Mouse (Mus musculus) layer of hippocampus, adult 18-20 months (tissue): ENCODE results near the gene Cdh11. TPM values are rescaled to one million over a fixed set of nuclear protein-coding genes. Genes with fewer than 3 reads are reported as not detected.
A peak's percentile ranks its signal among the peaks of the same experiment; 100 is the strongest.

Source experiments
- DNase-seq, 2 experiments: peaks; one replicate each; pipeline ENCODE4 v3.0.0; 2022; ENCODE audit warnings: low spot score in 2 of 2
- long read RNA-seq: library from polyadenylated mRNA; stranded (forward); transcript quantifications from one replicate; pipeline ENCODE4 v2.0.0, GENCODE M21; 2021
- total RNA-seq, 2 experiments: library from RNA; stranded (reverse); gene quantifications; 2 replicates each; pipeline ENCODE4 v1.2.3; 2021

Gene Cdh11
- total RNA-seq: 10 to 100 TPM; 69.4 to 69.8 TPM
- long read RNA-seq, full-length matches to known transcripts: 22 of 47 reads
- long read RNA-seq, partial matches to known transcripts: 5 of 47 reads
- long read RNA-seq, other reads (novel, unspliced or antisense): 20 of 47 reads

DNA sequence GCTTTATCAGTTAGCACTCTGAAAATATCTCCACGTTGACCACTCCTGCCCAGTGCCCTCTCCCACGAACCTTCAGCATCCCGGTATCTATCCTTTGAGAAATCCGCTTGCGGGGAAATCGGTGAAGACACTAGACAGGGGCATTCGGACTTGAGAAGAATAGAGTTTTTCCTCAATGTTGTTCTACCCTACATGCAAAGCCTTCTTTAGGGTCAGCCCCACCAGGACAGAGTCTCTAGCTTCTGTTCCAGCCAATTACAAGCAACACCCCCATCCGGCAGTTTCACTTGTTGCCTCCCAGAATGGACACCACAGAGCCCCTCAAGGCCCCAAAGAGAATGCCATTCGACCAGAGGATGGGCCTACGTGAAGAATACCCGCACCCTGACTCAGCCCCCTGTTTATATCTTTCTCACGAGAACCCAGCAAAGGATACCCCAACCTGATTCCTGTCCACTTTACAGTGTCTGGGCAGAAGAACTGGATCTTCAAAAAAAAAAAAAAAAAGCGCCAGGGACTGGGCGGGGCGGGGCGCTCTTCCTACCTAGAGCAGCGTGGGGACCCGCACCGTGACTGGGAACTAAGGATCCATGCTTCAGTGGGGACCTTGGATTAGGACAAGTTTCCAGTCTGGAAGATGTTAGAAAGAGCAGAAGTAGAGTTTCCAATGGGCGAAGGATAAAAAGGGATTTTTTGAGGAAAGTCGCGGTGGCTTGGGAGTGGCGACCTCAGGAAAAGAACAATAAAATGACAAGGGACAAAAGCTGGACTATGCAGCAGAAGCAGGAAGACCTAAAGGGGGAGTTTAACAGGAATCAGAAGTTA, at the start of gene Cdh11:
Cdh11 (minus strand) TSS at position 51 of the 825 bp plus-strand sequence.
- DNase-seq: no peak

DNA sequence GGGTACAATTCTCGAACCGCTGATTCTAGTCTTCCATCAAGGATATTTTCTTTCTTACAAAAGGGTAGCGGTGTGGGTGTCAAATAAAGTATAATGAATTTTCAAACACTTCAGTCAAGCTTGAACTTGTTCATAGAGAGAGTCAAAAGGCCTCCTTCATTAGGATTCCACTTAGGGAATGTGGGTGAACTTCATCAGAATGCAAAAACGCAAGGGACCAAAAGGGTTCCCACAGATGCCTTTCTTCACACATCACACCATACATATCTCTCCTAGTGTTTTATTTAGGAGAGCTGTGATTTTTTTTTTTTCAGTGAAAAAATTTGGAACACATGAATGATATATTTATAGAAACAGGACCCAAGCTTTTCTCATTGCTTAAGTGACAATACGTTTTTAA, 28.5 kb upstream of the Cdh11 start:
- no peak for DNase-seq

DNA sequence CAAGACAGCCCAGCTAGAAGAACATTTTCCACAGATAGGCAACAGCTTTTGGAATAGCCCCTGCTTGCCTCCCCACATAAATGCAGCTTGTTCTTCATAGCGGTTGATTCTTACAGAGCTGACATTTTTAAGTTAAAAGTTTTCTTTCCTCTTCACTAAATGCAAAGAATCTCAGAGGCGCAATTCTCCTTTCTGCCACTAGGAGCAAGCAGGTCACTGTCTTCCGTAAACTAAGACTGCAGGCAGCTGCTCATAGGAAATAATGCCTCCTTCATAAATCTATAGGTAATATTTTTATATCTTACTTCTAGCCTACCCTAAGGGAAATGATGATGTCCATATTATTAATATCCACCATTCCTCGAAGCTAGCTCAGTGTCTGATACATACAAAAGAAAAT, 4.9 kb upstream of the Cdh11 start:
- DNase-seq: no peak

DNA sequence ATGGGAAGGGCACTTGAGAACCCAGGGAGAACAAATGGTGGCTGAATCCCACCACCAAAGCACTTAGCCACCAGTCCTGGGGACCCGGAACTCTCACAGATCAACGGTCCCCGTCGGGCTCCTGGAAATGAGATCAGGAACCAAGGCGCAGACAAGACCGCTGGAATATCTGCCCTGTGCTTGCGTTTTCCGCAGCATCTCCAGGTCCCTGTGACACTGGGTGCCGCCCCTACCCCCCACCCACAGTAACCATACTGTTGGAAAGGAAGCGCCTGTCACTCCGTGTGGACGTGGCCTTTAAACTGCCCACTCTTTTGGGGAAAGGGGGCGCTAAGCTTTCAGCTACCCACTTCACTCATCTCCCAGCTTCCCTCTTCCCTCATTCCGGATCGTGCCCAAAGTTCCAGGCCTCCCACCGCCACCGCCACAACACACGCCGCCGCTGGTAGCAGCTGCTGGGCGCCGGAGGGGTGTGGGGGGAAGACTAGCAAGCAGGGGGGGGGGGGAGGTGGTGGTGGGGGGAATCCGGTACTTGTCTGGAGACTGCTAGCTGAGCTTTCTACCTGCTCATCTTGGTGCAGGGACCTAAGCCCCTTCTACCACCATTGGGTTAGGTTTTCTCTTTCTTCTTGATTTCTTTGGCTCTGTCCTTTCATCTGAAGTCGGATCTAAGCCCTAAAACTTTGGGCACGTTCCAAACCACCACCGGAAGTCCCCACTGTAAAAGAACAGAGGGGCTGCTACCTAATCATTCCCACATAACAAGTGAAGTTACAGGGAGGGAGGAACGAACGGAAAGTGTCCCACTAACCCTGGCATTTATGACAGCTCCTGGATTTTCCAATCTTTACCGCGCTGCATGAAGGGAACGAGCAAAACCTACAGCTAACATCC, 1.3 kb upstream of the Cdh11 start:
- no peak for DNase-seq

DNA sequence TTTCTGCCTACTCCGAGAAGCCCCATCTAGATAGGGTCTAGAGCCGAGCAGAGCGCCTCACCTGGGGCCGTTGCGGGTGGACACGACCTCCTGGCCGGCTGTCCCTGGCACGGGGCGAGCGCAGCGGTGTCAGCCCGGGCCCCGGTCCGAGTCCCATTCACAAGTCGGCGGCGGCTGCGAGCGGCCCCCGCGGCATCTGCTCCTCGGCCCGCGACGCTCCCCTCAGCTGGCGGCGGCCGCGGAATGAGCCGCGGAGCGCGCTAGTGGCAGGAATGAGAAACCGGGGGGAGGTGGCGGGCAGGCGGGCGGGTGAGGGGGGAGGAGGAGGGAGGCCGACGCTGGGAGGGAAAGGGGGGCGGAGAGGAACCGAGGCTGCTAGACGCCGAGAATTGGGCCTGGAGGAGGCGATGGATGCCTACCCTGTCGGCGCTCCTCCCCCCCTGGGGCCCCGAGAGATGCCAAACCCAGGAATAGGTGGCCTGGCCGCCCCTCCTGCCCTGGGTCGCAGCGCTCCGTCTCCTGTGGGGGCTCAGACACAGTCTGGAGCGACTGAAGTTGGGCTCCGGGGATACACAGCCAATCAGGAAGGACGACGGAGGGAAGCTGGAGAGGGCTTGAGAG, 497 bp downstream of the Cdh11 start:
- peak; percentile 70 to 74 for DNase-seq

DNA sequence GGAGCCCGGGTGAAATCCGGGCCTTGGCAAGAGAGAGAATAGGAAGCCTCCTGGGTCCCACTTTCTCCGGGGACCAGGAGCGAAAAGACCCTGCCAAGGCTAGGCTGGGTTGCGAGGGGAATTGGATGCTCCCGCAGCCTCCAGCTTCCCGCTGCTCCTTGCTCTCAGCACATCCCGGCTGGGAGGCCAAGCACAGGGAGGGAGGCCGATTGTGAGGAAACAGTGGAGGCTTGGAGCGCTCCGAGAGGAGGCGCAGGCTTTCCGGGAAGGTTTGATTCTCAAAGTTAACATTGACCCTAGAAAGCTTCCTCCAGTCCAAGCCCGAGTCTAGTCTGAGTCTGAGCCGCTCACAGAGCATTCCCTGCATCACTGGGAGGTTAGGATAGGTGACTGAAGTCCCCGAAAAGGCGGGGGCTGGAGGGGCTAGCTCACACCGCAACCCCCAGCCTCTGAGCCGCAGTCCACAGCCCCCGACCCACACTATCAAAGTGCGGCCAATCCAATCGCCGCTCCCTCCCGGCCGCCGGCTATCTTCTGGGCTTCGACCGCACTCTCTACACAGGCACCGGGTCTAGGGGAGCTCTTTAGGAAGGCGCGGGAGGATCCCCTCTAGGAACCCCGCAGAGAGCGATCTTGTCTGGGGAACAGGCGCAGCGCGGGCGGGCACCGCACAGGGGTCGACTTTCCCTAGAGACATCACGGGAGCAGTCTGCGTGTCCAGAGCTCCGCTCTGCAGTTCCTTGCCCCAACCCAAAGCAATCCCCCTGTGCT, 1.4 kb downstream of the Cdh11 start:
- DNase-seq: peak in 1 of 2 experiments; percentile 65

DNA sequence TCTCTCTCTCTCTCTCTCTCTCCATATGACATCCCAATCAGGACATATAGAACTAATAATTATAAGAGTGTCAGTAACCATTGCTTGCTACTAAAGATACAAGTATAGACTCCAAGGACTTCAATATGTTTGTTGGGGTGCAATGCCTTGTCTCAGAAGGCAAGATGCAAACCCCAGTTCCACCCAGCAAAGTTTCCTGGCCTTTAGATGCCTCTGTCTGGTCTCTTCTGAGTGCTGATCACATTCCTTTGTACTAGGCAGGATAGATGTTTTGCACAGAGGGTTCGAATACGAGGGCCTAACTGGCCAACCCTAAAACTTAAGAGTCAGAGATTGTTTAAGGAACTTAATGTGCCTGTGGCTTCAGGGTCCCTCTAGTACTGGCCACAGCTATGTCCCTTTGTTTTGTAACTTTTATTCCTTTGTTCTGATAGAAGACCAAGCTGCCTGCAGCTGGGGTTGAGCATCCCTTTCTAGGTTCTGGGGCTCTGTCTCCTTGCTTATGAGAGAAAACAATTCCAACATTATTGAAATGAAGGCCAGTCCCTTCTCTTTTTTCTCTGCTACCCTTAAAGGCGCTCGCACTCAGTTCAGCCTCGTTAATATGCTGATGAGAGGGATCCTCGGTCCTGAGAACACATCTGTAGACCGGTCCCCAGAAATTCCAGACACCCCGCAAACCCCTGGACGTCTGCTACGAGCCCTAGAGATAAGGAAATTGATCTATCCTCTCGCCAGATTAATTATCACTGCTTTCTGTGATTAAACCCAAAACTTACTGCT, 2.5 kb downstream of the Cdh11 start:
- no peak for DNase-seq

DNA sequence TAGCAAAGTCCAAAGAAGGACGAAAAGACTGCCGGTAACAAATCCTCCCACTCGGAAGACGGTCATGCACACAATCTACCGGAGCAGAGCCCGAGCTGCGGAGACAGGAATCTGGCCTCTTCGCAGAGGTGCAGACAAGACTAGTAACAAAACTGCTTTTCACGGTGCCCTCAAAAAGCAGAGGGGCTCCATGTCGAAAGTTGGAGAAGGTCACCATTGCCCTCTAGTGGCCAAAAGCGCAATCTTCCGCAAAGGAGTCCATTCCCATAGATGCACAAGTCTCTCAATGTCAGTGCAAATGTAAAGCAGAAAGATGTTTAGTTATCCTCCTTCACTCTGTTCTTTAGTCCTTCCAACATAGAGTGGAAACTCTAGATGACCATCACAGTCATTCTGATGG, 4.5 kb downstream of the Cdh11 start:
- DNase-seq: peak; percentile 71 to 92

DNA sequence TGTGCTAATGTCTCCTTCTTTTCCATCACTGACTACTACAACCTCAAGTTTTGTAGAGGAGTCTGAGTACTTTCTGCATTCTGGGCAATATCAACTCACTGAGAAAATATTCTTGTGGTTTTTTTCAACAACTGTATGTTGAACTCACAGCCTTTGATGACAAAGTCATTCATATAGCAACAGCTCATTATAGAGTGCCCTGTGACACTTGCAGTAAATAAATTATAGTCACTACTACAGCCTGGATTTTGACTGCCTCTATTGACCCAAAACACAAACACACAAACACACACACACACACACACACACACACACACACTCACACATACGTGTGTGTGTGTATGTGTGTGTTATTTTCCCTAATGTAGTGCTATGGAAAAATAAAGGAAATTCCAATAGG, 10.8 kb downstream of the Cdh11 start:
- no peak for DNase-seq

DNA sequence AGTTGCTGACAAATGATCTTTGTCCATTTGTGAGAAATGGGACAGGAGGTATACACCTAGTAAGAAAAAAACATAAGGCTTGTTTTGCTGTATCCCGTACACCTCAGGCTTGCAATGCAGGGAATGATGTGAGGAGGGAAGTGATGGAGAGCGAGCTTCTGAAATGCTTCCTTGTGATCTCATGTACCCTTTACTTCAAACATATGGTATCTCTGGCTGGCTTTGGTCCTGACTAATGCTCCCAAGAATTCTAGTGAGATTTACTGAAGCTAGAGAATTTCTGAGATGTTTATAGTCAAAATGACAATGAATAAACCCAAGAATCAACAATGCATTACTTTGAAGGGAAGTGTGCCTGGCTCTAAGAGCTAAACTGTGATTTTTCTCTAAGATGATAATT, 14.0 kb downstream of the Cdh11 start:
- DNase-seq: no peak

DNA sequence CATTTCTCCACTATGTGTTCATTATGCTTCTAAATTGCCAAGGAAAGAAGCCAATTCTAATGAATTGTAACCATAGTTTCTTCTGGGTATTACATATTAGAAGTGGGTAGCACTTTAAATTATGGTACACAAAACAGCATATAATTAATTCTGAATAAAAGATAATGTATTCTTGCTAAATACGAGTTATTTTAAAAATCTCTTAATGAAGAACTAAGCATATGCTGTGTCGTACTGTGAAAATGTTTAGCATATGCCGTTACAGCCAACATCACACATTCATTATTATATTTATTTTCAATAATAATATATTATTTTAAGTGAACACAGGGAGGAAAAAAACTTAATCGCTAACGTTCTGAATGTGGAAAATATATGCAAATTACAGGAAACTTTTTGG, 31.6 kb downstream of the Cdh11 start:
- no peak for DNase-seq

DNA sequence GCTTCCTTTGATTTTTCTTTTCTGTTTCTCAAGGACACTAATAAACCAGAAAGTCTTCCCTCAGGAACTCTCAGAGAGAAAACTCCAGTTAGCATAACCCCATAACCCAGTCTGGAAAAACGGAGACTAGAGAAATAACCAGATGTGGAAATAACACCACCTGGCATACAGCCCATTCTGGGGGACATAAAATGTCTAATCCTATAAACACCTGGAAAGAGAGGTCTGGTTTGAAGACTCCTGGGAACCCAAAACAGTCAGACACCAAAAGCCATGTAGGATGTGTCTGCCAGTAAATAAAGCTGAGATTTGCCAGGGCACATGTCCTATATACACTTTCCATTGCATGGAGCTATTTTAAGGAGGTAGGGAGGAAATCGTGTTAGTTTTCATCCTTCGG, 42.5 kb downstream of the Cdh11 start:
- DNase-seq: no peak

DNA sequence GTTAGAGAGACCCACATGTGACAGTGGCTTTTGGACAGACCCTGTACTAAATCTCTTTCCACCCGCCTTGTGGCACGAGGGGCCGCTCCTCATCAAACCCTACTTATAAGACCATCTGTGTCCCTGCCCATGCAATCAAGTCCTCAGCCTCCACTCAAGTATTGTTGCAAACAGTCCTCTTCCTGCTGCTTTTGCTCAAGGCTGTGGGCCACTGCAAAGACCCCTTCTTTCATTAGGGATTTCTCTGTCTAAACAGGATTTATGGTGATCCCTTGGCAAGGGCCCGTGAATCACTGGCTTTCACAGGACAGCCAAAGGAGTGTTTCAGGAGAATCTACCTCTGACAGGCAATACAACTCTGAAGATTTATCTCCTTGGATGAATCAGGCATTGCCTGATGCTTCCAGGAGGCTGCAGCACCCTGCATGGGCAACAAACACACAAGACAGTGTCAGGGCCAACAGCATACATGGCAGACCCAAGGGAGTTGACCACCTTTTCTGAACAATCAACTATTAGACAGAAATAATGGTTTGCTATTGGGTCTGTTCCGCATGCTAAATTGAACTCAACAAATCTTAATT, 43.3 kb downstream of the Cdh11 start:
- DNase-seq: no peak

DNA sequence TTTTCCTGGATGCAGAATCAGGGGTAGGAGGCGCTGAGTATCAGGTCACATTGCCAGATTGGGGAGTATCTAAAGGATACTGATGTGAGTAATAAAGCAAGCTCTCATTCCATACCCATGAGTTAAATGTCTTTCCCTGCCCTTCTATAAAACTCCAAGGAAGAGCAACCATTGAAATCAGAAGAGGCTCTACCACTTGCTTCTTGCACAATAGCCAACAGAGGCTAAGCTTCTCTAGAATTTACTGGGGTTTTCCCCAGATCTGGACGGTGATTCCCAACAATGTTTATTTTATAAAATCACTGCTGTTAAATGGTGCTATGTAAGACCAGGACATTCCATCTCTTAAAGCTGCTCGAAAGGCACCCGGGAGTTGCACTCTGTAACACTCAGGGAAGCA, 44.5 kb downstream of the Cdh11 start:
- no peak for DNase-seq

DNA sequence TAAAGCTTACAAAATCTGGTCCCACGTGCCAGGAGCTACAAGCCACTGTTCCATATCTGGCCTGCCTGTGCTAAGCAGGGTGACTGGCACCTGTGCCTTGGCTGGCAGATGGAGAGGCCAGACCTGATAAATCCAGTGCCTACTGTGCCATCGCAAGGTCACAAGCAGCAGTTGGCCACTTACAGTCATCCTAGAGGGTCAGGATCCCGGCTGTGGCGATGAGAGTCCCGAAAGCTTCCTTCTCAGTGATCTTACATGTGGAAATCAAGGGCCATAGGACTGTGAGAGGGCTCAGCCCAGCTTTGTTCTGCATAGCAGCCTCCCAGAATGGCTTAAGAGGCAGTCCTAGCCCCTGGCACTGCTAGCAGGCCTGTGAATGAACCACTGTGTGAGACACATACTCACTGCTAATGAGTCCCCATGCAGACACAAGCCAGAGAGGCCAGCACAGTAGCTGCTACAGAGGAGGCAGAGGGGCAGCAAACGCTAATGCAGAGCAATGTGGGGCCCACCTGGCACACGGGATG, 46.4 kb downstream of the Cdh11 start:
- peak; percentile 35 to 42 for DNase-seq

DNA sequence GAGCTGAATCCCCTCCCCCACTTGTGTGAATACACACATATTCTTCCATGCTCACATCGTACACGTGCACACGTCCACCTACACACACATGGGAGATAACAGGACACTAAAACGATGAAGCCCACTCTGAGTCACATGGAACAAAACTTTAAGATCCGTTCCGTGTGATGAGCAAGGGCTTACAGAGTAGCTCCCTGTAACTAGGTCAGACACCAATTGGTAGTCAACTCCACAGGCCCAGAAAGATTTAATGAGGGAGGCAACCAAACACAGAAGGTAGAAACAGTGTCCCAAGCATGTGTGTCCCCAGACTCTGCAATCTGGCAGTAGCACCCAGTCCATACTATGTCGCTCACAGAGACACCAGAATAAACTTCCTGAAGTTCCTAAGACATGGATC, 47.0 kb downstream of the Cdh11 start:
- DNase-seq: peak in 1 of 2 experiments; percentile 42

DNA sequence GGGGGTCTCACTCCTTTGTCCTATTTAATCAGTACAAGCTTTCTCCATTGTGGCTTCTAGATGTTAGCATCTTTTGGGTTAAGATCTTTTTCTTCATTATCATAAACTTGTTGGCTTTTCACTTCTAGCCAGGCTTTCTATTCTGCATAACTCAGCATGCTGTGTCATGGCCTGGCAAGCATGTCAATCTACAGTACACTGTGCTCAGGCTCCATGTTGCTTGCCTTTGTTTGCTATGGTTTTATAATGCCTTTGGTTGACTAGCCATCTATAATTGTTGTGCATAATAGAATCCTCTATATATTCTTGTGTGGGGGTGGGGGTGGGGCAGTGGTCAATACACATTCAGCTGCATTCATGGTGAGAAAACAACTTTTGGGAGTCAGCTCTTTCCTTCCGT, 51.0 kb downstream of the Cdh11 start:
- no peak for DNase-seq

DNA sequence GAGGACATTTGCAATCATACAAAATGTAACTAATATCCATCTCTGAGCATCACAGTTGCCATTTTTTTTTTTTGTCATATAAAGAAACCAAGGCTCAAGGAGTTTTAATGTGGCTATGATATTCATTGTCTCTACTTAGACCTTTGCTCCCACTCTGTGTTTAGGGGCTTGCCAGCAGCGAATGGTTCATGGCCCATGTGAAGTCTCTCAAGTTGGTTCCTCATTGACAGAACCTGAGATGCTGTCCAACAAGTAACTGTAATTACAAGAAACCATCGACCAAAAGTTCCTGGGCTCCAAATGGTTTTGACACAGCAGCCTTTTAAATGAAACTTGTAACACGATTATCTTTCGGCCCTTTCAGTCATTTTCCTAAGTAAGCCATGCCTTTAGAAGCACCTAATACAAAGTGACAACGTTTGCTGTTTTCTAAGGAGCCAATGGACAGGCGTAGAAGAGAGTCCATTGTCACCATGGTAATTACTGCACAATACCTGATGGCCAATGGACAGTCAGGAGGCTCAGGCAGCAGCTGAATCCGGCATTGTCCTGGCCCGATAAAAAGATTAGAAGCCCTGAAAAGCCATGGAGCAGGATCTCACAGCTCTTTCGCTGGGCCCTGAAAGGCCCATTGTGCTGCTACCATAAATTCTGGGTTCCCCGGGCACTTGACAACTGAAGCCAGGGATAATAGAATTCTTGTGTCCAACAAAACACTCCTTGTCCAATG, 59.1 kb downstream of the Cdh11 start:
- peak in 1 of 2 experiments; percentile 55 for DNase-seq

DNA sequence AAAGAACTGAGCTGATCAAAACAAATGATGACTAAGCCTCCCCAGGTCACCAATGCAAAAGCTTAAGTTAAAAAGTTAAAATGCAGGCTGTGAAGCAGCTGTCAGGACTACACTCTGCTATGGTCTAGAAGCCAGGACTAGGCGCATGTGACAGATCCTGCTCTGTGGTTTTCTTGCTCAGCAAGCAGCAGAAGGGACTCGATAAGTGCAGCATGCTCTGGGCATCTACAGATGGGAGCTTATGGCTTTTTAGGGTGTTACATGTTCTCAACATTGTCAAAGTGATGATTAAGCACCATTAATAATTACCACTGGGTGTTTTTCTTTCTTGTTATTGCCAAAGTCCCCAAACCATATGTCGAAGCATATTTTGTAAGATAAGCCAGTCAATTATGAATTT, 59.9 kb downstream of the Cdh11 start:
- DNase-seq: peak; percentile 72 to 84
